Mouse (Mus musculus) lung, postnatal 0 days (tissue): ENCODE results near the gene Tdgf1. TPM values are rescaled to one million over a fixed set of nuclear protein-coding genes. Genes with fewer than 3 reads are reported as not detected.

ENCODE experiments used
- ATAC-seq: fragments of 200-750 bp; cut with Nextera tagmentation; 2 replicates; pipeline ENCODE4 v1.8.0; 2017; ENCODE audit warnings: moderate library complexity
- DNase-seq: peaks from one replicate; pipeline ENCODE4 v3.0.0-alpha.2; 2016; ENCODE audit warnings: low spot score
- H3K27ac ChIP-seq: fragments of 300-500 bp; sonication (generic); 2 replicates; pipeline ENCODE4 v1.5.1; 2014; ENCODE audit warnings: antibody characterized with exemption, mild to moderate bottlenecking, low read length, mixed read lengths
- H3K27me3 ChIP-seq: fragments of 300-500 bp; sonication (generic); replicated peaks from 2 replicates; pipeline ENCODE4 v1.6.1; 2014; ENCODE audit warnings: low read length, mixed read lengths; ENCODE audit not compliant: insufficient read depth
- H3K36me3 ChIP-seq: fragments of 300-500 bp; sonication (generic); 2 replicates; pipeline ENCODE4 v1.6.1; 2014; ENCODE audit warnings: low read length, mixed read lengths; ENCODE audit not compliant: insufficient read depth
- H3K4me1 ChIP-seq: fragments of 300-500 bp; sonication (generic); 2 replicates; pipeline ENCODE4 v1.6.1; 2014; ENCODE audit warnings: antibody characterized with exemption, low read depth, low read length, mixed read lengths; ENCODE audit not compliant: insufficient read depth
- H3K4me2 ChIP-seq: fragments of 300-500 bp; sonication (generic); replicated peaks from 2 replicates; pipeline ENCODE4 v1.6.1; 2014; ENCODE audit warnings: low read depth, mild to moderate bottlenecking, low read length, moderate library complexity, mixed read lengths
- H3K4me3 ChIP-seq: fragments of 300-500 bp; sonication (generic); 2 replicates; pipeline ENCODE4 v1.5.1; 2014; ENCODE audit warnings: low read depth, low read length
- H3K9ac ChIP-seq: fragments of 300-500 bp; sonication (generic); replicated peaks from 2 replicates; pipeline ENCODE4 v1.6.1; 2014; ENCODE audit warnings: low read depth, mild to moderate bottlenecking
- H3K9me3 ChIP-seq: fragments of 300-500 bp; sonication (generic); 2 replicates; pipeline ENCODE4 v1.6.1; 2016; ENCODE audit warnings: low read length, mixed read lengths
- CTCF ChIP-seq: IDR thresholded peaks from 2 replicates; pipeline ENCODE4 v1.5.1; 2016; ENCODE audit warnings: antibody characterized with exemption, mild to moderate bottlenecking
- EP300 ChIP-seq: IDR thresholded peaks from 2 replicates; pipeline ENCODE4 v1.6.1; 2016; ENCODE audit warnings: antibody characterized with exemption, mild to moderate bottlenecking, control low read depth
- WGBS: fragments of 180-500 bp; shearing (Covaris S2); extraction: QIAGEN DNeasy Blood & Tissue Kit; methylation state at CpG from one replicate; pipeline ENCODE4 v1.1.7; 2014; 5-methylcytosine and 5-hydroxymethylcytosine counted together
- polyA plus RNA-seq: library from polyadenylated mRNA; unstranded; fragments of >200 nt; fragmentation: Nextera tagmentation; extraction: Ambion mirVana; gene quantifications from 2 replicates; pipeline ENCODE4 v1.2.1, GENCODE M21; 2015

Tdgf1 gene
- polyA plus RNA-seq, 1 experiment from 2014 or later: 0.19 TPM

DNA sequence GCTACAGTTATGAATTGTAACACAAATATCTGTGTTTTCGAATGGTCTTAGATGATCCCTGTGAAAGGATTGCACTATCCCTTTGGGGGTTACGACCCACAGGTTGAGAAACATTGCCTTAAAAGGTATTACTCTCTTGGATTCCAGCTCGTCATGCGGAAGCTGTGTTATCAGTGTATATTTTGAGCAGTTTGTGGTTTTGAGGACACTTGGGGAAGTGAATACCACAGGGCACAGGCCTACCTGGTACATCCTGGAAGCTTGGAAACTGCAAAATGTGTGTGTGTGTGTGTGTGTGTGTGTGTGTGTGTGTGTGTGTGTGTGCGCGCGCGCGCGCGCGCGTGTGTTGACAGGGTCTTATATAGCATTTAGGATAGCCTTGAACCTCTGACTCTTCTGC is 5.9 kb upstream of the Tdgf1 start:
- Histone ChIP-seq H3K4me1 (peaks cover 7% of the 10 kb centered on the region; the same call in 1 of the 2 replicates), H3K9me3 (no peaks in the 10 kb centered on the region), H3K4me2 (no peak overlapping the region), H3K36me3 (no peaks in the 10 kb centered on the region), H3K27me3 (0 out of 2 replicates have a peak, but pooled peaks cover 5% of the 10 kb centered on the region), H3K27ac (no peak overlapping the region), H3K4me3 (no peak overlapping the region), H3K9ac (no peak overlapping the region)
- WGBS: 90% methylated on average over 13 of the region's 13 CpGs
- TF ChIP-seq EP300: no peak
- TF ChIP-seq CTCF: no peak
- ATAC-seq (no peak), DNase-seq (no peak)

- Histone ChIP-seq H3K27ac (no peak within 1 kb of the TSS), H3K4me1 (peaks cover 7% of the 10 kb centered on the region; the same call in 1 of the 2 replicates), H3K4me2 (no peak within 1 kb of the TSS), H3K9ac (no peak within 1 kb of the TSS), H3K27me3 (0 out of 2 replicates have a peak, but pooled peaks cover 5% of the 10 kb centered on the region), H3K9me3 (no peaks in the 10 kb centered on the region), H3K36me3 (no peaks in the 10 kb centered on the region), H3K4me3 (no peak within 1 kb of the TSS)
- DNase-seq: no peak
- 72% methylated on average over 11 of the region's 11 CpGs for WGBS
- no peak for TF ChIP-seq EP300
- ATAC-seq: no peak
Observed at GRCm38 (mm10) chr9:110951397-110951796, 5.4 kb upstream of the Tdgf1 start, which contains the start of gene Lrrc2. TSS of gene Lrrc2 (plus strand) at chr9:110951545.

- Histone ChIP-seq H3K4me2 (no peak overlapping the region), H3K9me3 (no peaks in the 10 kb centered on the region), H3K36me3 (no peaks in the 10 kb centered on the region), H3K4me3 (no peak overlapping the region), H3K9ac (no peak overlapping the region), H3K4me1 (peaks cover 7% of the 10 kb centered on the region; the same call in 1 of the 2 replicates), H3K27ac (no peak overlapping the region), H3K27me3 (peaks cover 14% of the 10 kb centered on the region; the same call in 1 of the 2 replicates)
- no peak for TF ChIP-seq CTCF
- TF ChIP-seq EP300: no peak
- 94% methylated on average over 3 of the region's 3 CpGs for WGBS
- ATAC-seq (no peak), DNase-seq (no peak)
Observed at GRCm38 (mm10) chr9:110950109-110950508, 4.2 kb upstream of the Tdgf1 start.

DNA sequence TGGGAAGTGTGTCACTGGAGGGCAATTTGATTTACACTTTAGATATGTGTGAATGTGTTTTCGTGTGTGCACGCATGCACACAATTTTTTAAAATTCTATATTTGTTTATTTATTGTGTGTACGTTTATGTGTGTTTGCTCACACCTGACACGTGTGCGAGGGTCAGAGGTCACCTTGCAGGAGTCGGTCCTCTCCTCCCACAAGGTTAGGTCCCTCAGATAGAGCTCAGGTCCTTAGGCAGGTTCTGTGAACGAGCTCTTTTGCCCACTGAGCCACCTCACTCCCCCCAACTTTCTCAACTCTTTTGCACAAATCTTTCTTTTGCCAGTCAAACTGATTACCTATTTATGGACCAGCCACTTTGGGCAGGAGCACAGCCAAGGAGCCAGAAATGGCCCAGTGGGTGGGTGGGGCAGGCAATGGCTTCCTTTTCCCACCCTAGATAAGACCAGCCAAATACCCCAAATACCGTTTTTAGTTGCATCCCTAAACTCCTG is 2.9 kb upstream of the Tdgf1 start:
- Histone ChIP-seq H3K36me3 (no peaks in the 10 kb centered on the region), H3K4me1 (peaks cover 5% of the 10 kb centered on the region; the same call in 1 of the 2 replicates), H3K4me3 (no peak overlapping the region), H3K9ac (no peak overlapping the region), H3K4me2 (no peak overlapping the region), H3K27ac (no peak overlapping the region), H3K9me3 (no peaks in the 10 kb centered on the region), H3K27me3 (peaks cover 24% of the 10 kb centered on the region; the same call in 1 of the 2 replicates)
- no peak for DNase-seq
- no peak for ATAC-seq
- 50% methylated on average over 8 of the region's 8 CpGs for WGBS
- TF ChIP-seq CTCF (no peak), EP300 (no peak)

DNA sequence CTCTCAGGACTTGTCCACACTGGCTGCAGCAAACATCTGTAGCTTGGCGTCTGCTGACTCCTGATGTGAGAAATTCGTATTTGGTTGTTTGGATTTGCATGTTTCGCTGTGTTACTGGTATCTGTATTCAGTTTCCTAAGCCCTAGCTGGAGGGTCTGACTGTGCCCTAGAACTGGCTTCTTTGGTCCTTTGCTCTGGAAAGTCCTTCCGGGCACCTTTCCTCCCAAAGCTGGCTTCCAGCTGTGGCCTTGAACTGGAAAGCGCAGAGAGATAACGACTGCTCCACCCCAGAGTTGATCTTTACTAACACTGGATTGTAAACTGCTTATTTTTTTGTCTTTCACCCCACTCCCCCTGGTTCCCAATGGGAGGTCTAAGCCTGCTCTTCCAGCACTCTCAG is 1.9 kb upstream of the Tdgf1 start:
- H3K4me2 ChIP-seq: no peak overlapping the region
- no peak overlapping the region for H3K27ac ChIP-seq
- H3K9ac ChIP-seq: no peak overlapping the region
- TF ChIP-seq EP300 (no peak), CTCF (no peak)
- H3K27me3 ChIP-seq: peaks cover 20% of the 10 kb centered on the region; the same call in 1 of the 2 replicates
- H3K9me3 ChIP-seq: no peaks in the 10 kb centered on the region
- no peaks in the 10 kb centered on the region for H3K4me1 ChIP-seq
- WGBS: 58% methylated on average over 6 of the region's 6 CpGs
- no peak overlapping the region for H3K4me3 ChIP-seq
- DNase-seq (no peak), ATAC-seq (no peak)
- H3K36me3 ChIP-seq: no peaks in the 10 kb centered on the region

GRCm38 (mm10) chr9:110947261-110947661 is 1.3 kb upstream of the Tdgf1 start:
- DNase-seq (no peak), ATAC-seq (no peak)
- 28% methylated on average over 6 of the region's 6 CpGs for WGBS
- Histone ChIP-seq H3K4me1 (no peaks in the 10 kb centered on the region), H3K4me3 (no peak overlapping the region), H3K27ac (no peak overlapping the region), H3K27me3 (peaks cover 20% of the 10 kb centered on the region; the same call in 1 of the 2 replicates), H3K9me3 (no peaks in the 10 kb centered on the region), H3K9ac (no peak overlapping the region), H3K4me2 (no peak overlapping the region), H3K36me3 (no peaks in the 10 kb centered on the region)
- TF ChIP-seq EP300 (no peak), CTCF (no peak)
